Mouse (Mus musculus): ENCODE results near the gene Rad51. TPM values are rescaled to one million over a fixed set of nuclear protein-coding genes. Genes with fewer than 3 reads are reported as not detected.

Gene Rad51
- polyA plus RNA-seq, 1 experiment, result 5.0 TPM

DNA sequence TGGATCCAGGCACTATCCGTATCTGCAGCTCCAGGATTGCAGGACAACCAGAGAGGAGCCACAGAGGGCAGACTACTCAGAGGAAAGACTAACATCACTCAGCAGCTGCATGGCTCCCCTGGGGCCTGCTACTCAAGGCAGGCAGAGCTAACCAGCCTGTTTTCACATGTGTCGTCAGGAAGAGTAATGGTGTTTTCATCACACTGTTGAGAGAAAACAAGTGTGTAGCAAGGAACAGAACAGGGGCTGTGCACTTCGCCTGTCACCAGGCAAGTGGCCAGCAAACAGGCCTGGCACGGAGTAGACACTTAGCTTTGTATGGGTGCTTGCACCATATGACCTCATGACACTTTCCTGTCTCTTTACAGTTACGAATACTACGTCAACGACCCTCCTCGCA is 59.0 kb downstream of the Rad51 start:
- 83% methylated on average over 8 of the region's 8 CpGs for WGBS
- Histone ChIP-seq H3K4me1 (ENCODE audit: control insufficient read depth, insufficient read depth, insufficient read length) (peaks cover 14% of the 10 kb centered on the region), H3K27ac (ENCODE audit: insufficient read depth, low read length) (no peak overlapping the region), H3K4me3 (ENCODE audit: extremely low read depth, insufficient read depth, insufficient read length) (no peak overlapping the region), H3K36me3 (ENCODE audit: control insufficient read depth, insufficient read depth, low read length) (no peaks in the 10 kb centered on the region), H3K27me3 (ENCODE audit: control insufficient read depth, insufficient read depth, low read length) (peaks cover 3% of the 10 kb centered on the region)
- TF ChIP-seq CTCF (IDR thresholded peaks at IDR 0.05; ENCODE audit: extremely low read depth, insufficient read depth, insufficient read length, insufficient replicate concordance), result no peak
- TF ChIP-seq POLR2A (IDR thresholded peaks at IDR 0.05; ENCODE audit: low read depth, low read length), result no peak
- no peak for DNase-seq (ENCODE audit: low read depth in 1 of 2, low spot score in 2 of 2)

DNA sequence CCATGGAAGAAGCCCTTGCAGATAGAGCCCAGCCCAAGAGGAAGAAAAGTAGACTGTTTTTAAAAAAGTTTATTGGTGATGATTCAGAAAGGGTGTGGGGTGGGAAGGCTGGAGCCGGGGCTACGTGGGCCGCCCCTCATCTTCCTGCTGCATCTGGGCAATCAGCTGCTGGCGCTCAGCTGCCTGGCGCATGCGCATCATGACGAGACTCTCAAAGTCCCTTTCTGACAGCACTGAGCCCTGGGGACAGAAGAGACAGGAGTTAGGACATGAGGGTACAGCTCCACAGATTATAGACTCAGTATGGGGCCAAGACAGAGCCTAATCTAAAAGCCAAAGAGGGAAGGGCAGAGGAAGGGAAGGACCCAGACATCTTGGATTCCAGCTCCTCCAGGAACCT is 59.9 kb downstream of the Rad51 start:
- Histone ChIP-seq H3K36me3 (ENCODE audit: control insufficient read depth, insufficient read depth, low read length) (no peaks in the 10 kb centered on the region), H3K4me1 (ENCODE audit: control insufficient read depth, insufficient read depth, insufficient read length) (peaks cover 7% of the 10 kb centered on the region), H3K27ac (ENCODE audit: insufficient read depth, low read length) (no peak overlapping the region), H3K4me3 (ENCODE audit: extremely low read depth, insufficient read depth, insufficient read length) (no peak overlapping the region), H3K27me3 (ENCODE audit: control insufficient read depth, insufficient read depth, low read length) (peaks cover 3% of the 10 kb centered on the region; the same call in 1 of the 2 replicates)
- 92% methylated on average over 7 of the region's 7 CpGs for WGBS
- TF ChIP-seq CTCF (IDR thresholded peaks at IDR 0.05; ENCODE audit: extremely low read depth, insufficient read depth, insufficient read length, insufficient replicate concordance), result no peak
- TF ChIP-seq POLR2A (IDR thresholded peaks at IDR 0.05; ENCODE audit: low read depth, low read length), result no peak
- DNase-seq (ENCODE audit: low read depth in 1 of 2, low spot score in 2 of 2), result no peak

DNA sequence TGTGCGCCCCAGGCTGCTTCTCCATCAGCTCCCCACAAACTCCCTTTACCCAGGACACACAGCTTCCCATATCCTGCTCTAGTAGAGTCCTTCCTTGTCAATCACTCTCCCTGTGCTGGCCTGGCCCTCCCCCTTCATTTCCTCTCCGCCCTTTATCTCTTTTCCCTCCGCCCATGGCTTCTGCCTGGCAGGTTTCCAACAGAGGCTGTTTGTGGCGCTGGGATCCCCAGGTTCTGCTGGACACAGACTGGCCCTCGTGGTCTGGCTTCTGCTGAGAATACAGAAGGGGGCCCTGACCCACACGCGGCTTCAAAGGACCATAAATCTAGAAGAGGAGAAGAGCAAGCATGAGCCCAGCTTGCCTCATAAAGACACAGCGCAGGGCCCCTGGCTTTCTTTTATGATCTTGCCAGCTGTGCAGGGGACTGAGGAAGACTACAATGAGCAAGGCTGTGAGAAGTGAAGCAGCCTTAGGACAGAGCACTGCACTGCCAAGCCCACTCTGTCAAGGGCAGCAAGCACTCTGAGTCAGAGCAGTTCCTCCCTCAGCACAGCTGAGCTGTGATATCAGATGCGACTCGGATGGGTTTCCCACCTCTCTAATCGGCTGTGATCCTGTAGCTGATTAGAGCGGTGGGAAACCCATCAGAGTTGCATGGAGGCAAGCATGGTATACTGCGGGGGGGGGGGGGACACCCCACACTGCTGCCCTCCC is 60.4 kb downstream of the Rad51 start:
- no peak overlapping the region for H3K27ac ChIP-seq (ENCODE audit: insufficient read depth, low read length)
- DNase-seq (ENCODE audit: low read depth in 1 of 2, low spot score in 2 of 2), result no peak
- no peaks in the 10 kb centered on the region for H3K27me3 ChIP-seq (ENCODE audit: control insufficient read depth, insufficient read depth, low read length)
- TF ChIP-seq POLR2A (IDR thresholded peaks at IDR 0.05; ENCODE audit: low read depth, low read length), result no peak
- no peak for TF ChIP-seq CTCF (IDR thresholded peaks at IDR 0.05; ENCODE audit: extremely low read depth, insufficient read depth, insufficient read length, insufficient replicate concordance)
- peaks cover 3% of the 10 kb centered on the region; the same call in 1 of the 2 replicates for H3K4me1 ChIP-seq (ENCODE audit: control insufficient read depth, insufficient read depth, insufficient read length)
- no peaks in the 10 kb centered on the region for H3K36me3 ChIP-seq (ENCODE audit: control insufficient read depth, insufficient read depth, low read length)
- WGBS, result 56% methylated on average over 13 of the region's 13 CpGs
- H3K4me3 ChIP-seq (ENCODE audit: extremely low read depth, insufficient read depth, insufficient read length), result no peak overlapping the region

DNA sequence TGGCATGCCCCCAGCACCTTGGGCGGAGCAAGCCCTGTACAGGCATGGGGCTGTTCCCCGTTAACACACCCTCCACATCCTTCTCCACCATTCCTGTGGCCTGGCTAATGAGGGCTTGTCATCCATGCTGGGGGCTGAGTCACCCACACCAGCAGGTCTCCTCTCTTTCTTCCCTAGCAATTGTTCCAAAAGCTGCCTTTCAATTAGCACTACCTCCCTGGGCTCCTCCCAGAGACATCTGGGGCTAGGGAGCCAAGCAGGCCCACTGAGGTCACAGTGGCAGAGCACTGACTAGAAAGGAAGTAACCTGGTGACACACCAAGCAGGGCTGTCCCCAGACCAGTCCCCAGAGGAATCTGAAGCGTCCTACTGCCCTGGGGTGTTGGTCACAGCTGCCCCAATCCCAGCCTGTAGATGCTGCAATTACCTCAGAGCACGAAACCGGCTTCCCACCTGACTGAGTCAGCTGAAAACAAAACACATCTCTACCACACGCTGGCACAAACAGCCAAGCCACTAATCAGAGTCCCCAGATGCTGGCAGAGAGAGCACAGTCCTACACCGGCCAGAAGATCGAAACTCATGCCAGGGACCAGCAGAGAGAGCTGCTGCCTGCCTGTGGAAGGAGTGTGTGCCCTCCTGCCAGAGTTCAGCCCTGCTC is 61.5 kb downstream of the Rad51 start, which contains the start of gene Gm14137:
Gm14137 (plus strand) TSS at position 519 of the 661 bp plus-strand sequence.
- H3K4me1 ChIP-seq (ENCODE audit: control insufficient read depth, insufficient read depth, insufficient read length), result peaks cover 3% of the 10 kb centered on the region; the same call in 1 of the 2 replicates
- WGBS, result 56% methylated on average over 8 of the region's 8 CpGs
- peaks cover under 1% of the 10 kb centered on the region; the same call in 1 of the 2 replicates for H3K36me3 ChIP-seq (ENCODE audit: control insufficient read depth, insufficient read depth, low read length)
- peak; percentile 15 to 17 for DNase-seq (ENCODE audit: low read depth in 1 of 2, low spot score in 2 of 2)
- no peak for TF ChIP-seq POLR2A (IDR thresholded peaks at IDR 0.05; ENCODE audit: low read depth, low read length)
- no peak for TF ChIP-seq CTCF (IDR thresholded peaks at IDR 0.05; ENCODE audit: extremely low read depth, insufficient read depth, insufficient read length, insufficient replicate concordance)
- no peaks in the 10 kb centered on the region for H3K27me3 ChIP-seq (ENCODE audit: control insufficient read depth, insufficient read depth, low read length)
- H3K4me3 ChIP-seq (ENCODE audit: extremely low read depth, insufficient read depth, insufficient read length), result no peak within 1 kb of the TSS
- H3K27ac ChIP-seq (ENCODE audit: insufficient read depth, low read length), result no peak within 1 kb of the TSS

GRCm38 (mm10) chr2:119174866-119175265 is 62.3 kb downstream of the Rad51 start:
- peaks cover 5% of the 10 kb centered on the region; the same call in 1 of the 2 replicates for H3K36me3 ChIP-seq (ENCODE audit: control insufficient read depth, insufficient read depth, low read length)
- DNase-seq (ENCODE audit: low read depth in 1 of 2, low spot score in 2 of 2), result no peak
- H3K27ac ChIP-seq (ENCODE audit: insufficient read depth, low read length), result no peak overlapping the region
- peaks cover 3% of the 10 kb centered on the region; the same call in 1 of the 2 replicates for H3K4me1 ChIP-seq (ENCODE audit: control insufficient read depth, insufficient read depth, insufficient read length)
- H3K27me3 ChIP-seq (ENCODE audit: control insufficient read depth, insufficient read depth, low read length), result no peaks in the 10 kb centered on the region
- TF ChIP-seq CTCF (IDR thresholded peaks at IDR 0.05; ENCODE audit: extremely low read depth, insufficient read depth, insufficient read length, insufficient replicate concordance) (no peak), POLR2A (IDR thresholded peaks at IDR 0.05; ENCODE audit: low read depth, low read length) (no peak)
- 93% methylated on average over 14 of the region's 14 CpGs for WGBS
- H3K4me3 ChIP-seq (ENCODE audit: extremely low read depth, insufficient read depth, insufficient read length), result no peak overlapping the region

GRCm38 (mm10) chr2:119175614-119176013 is 63.0 kb downstream of the Rad51 start:
- DNase-seq (ENCODE audit: low read depth in 1 of 2, low spot score in 2 of 2), result no peak
- Histone ChIP-seq H3K4me1 (ENCODE audit: control insufficient read depth, insufficient read depth, insufficient read length) (peaks cover 3% of the 10 kb centered on the region; the same call in 1 of the 2 replicates), H3K27me3 (ENCODE audit: control insufficient read depth, insufficient read depth, low read length) (no peaks in the 10 kb centered on the region), H3K27ac (ENCODE audit: insufficient read depth, low read length) (no peak overlapping the region), H3K36me3 (ENCODE audit: control insufficient read depth, insufficient read depth, low read length) (peaks cover 7% of the 10 kb centered on the region; the same call in 1 of the 2 replicates), H3K4me3 (ENCODE audit: extremely low read depth, insufficient read depth, insufficient read length) (no peak overlapping the region)
- 77% methylated on average over 6 of the region's 6 CpGs for WGBS
- TF ChIP-seq POLR2A (IDR thresholded peaks at IDR 0.05; ENCODE audit: low read depth, low read length), result no peak
